Mouse (Mus musculus): ENCODE results near the gene Gm10392. TPM values are rescaled to one million over a fixed set of nuclear protein-coding genes. Genes with fewer than 3 reads are reported as not detected.

Gm10392 gene
- polyA plus RNA-seq, 1 experiment: 3.2 TPM

- Histone ChIP-seq H3K27me3 (ENCODE audit: control insufficient read depth, insufficient read depth, low read length) (no peaks in the 10 kb centered on the region; the same call in 1 of the 2 replicates), H3K27ac (ENCODE audit: control insufficient read depth, insufficient read depth, low read length) (no peak within 1 kb of the TSS), H3K4me3 (ENCODE audit: control insufficient read depth, insufficient read depth, low read length) (peak within 1 kb of the TSS; percentile 67), H3K36me3 (ENCODE audit: control insufficient read depth, insufficient read depth, low read length) (no peaks in the 10 kb centered on the region), H3K4me1 (replicated peaks; ENCODE audit: control insufficient read depth, insufficient read depth, low read length) (peaks cover 52% of the 10 kb centered on the region)
- no peak for TF ChIP-seq POLR2A (IDR thresholded peaks at IDR 0.05; ENCODE audit: control insufficient read depth, extremely low read depth, insufficient read depth, low read length, poor library complexity)
- no peak for TF ChIP-seq CTCF (IDR thresholded peaks at IDR 0.05; ENCODE audit: borderline replicate concordance, control insufficient read depth, extremely low read depth, insufficient read depth, low read length, poor library complexity)
- DNase-seq: peak; percentile 60
- 8% methylated on average over 81 of the region's 87 CpGs for WGBS
Observed at GRCm38 (mm10) chr11:77489591-77490235, 29.3 kb downstream of the Gm10392 start, which contains the start of gene Ankrd13b. Gene Ankrd13b (minus strand): TSS chr11:77489678.

- Histone ChIP-seq H3K27me3 (ENCODE audit: control insufficient read depth, insufficient read depth, low read length) (no peaks in the 10 kb centered on the region; the same call in 1 of the 2 replicates), H3K27ac (ENCODE audit: control insufficient read depth, insufficient read depth, low read length) (no peak overlapping the region), H3K4me3 (ENCODE audit: control insufficient read depth, insufficient read depth, low read length) (peak overlapping the region; percentile 67), H3K4me1 (replicated peaks; ENCODE audit: control insufficient read depth, insufficient read depth, low read length) (peaks cover 51% of the 10 kb centered on the region), H3K36me3 (ENCODE audit: control insufficient read depth, insufficient read depth, low read length) (no peaks in the 10 kb centered on the region)
- peak; percentile 42 for DNase-seq
- WGBS: 8% methylated on average over 54 of the region's 55 CpGs
- TF ChIP-seq CTCF (IDR thresholded peaks at IDR 0.05; ENCODE audit: borderline replicate concordance, control insufficient read depth, extremely low read depth, insufficient read depth, low read length, poor library complexity): no peak
Observed at GRCm38 (mm10) chr11:77488771-77489581, 30.0 kb downstream of the Gm10392 start.

- Histone ChIP-seq H3K27me3 (ENCODE audit: control insufficient read depth, insufficient read depth, low read length) (no peaks in the 10 kb centered on the region; the same call in 1 of the 2 replicates), H3K4me1 (replicated peaks; ENCODE audit: control insufficient read depth, insufficient read depth, low read length) (peaks cover 51% of the 10 kb centered on the region), H3K4me3 (ENCODE audit: control insufficient read depth, insufficient read depth, low read length) (no peak overlapping the region), H3K36me3 (ENCODE audit: control insufficient read depth, insufficient read depth, low read length) (no peaks in the 10 kb centered on the region), H3K27ac (ENCODE audit: control insufficient read depth, insufficient read depth, low read length) (no peak overlapping the region)
- no peak for DNase-seq
- WGBS: 74% methylated on average over 5 of the region's 5 CpGs
- no peak for TF ChIP-seq CTCF (IDR thresholded peaks at IDR 0.05; ENCODE audit: borderline replicate concordance, control insufficient read depth, extremely low read depth, insufficient read depth, low read length, poor library complexity)
- TF ChIP-seq POLR2A (IDR thresholded peaks at IDR 0.05; ENCODE audit: control insufficient read depth, extremely low read depth, insufficient read depth, low read length, poor library complexity): no peak
Observed at GRCm38 (mm10) chr11:77486798-77487197, 32.2 kb downstream of the Gm10392 start.

- WGBS: 87% methylated on average over 6 of the region's 6 CpGs
- Histone ChIP-seq H3K27ac (ENCODE audit: control insufficient read depth, insufficient read depth, low read length) (no peak overlapping the region), H3K4me3 (ENCODE audit: control insufficient read depth, insufficient read depth, low read length) (no peak overlapping the region), H3K27me3 (ENCODE audit: control insufficient read depth, insufficient read depth, low read length) (no peaks in the 10 kb centered on the region; the same call in 1 of the 2 replicates), H3K4me1 (replicated peaks; ENCODE audit: control insufficient read depth, insufficient read depth, low read length) (peaks cover 38% of the 10 kb centered on the region), H3K36me3 (ENCODE audit: control insufficient read depth, insufficient read depth, low read length) (no peaks in the 10 kb centered on the region)
- TF ChIP-seq POLR2A (IDR thresholded peaks at IDR 0.05; ENCODE audit: control insufficient read depth, extremely low read depth, insufficient read depth, low read length, poor library complexity) (no peak), CTCF (IDR thresholded peaks at IDR 0.05; ENCODE audit: borderline replicate concordance, control insufficient read depth, extremely low read depth, insufficient read depth, low read length, poor library complexity) (no peak)
- DNase-seq: no peak
Observed at GRCm38 (mm10) chr11:77485229-77485628, 33.8 kb downstream of the Gm10392 start.

- 30% methylated on average over 11 of the region's 11 CpGs for whole genome bisulfite sequencing
- DNase-seq: peak; percentile 75
- Histone ChIP-seq H3K27ac (ENCODE audit: control insufficient read depth, insufficient read depth, low read length) (peak overlapping the region; percentile 79), H3K4me3 (ENCODE audit: control insufficient read depth, insufficient read depth, low read length) (no peak overlapping the region), H3K36me3 (ENCODE audit: control insufficient read depth, insufficient read depth, low read length) (no peaks in the 10 kb centered on the region), H3K4me1 (replicated peaks; ENCODE audit: control insufficient read depth, insufficient read depth, low read length) (peaks cover 27% of the 10 kb centered on the region), H3K27me3 (ENCODE audit: control insufficient read depth, insufficient read depth, low read length) (no peaks in the 10 kb centered on the region)
- no peak for TF ChIP-seq POLR2A (IDR thresholded peaks at IDR 0.05; ENCODE audit: control insufficient read depth, extremely low read depth, insufficient read depth, low read length, poor library complexity)
- no peak for TF ChIP-seq CTCF (IDR thresholded peaks at IDR 0.05; ENCODE audit: borderline replicate concordance, control insufficient read depth, extremely low read depth, insufficient read depth, low read length, poor library complexity)
Observed at GRCm38 (mm10) chr11:77483510-77484255, 35.3 kb downstream of the Gm10392 start.

GRCm38 (mm10) chr11:77483043-77483442, 36.0 kb downstream of the Gm10392 start:
- no peaks in the 10 kb centered on the region for H3K27me3 ChIP-seq (ENCODE audit: control insufficient read depth, insufficient read depth, low read length)
- DNase-seq: no peak
- TF ChIP-seq POLR2A (IDR thresholded peaks at IDR 0.05; ENCODE audit: control insufficient read depth, extremely low read depth, insufficient read depth, low read length, poor library complexity): no peak
- no peak for TF ChIP-seq CTCF (IDR thresholded peaks at IDR 0.05; ENCODE audit: borderline replicate concordance, control insufficient read depth, extremely low read depth, insufficient read depth, low read length, poor library complexity)
- 69% methylated on average over 3 of the region's 3 CpGs for WGBS
- peaks cover 24% of the 10 kb centered on the region for H3K4me1 ChIP-seq (replicated peaks; ENCODE audit: control insufficient read depth, insufficient read depth, low read length)
- peak overlapping the region; percentile 79; the same call in 1 of the 2 replicates for H3K27ac ChIP-seq (ENCODE audit: control insufficient read depth, insufficient read depth, low read length)
- H3K4me3 ChIP-seq (ENCODE audit: control insufficient read depth, insufficient read depth, low read length): no peak overlapping the region
- no peaks in the 10 kb centered on the region for H3K36me3 ChIP-seq (ENCODE audit: control insufficient read depth, insufficient read depth, low read length)
